Mouse (Mus musculus): ENCODE results near the gene Rfx5. TPM values are rescaled to one million over a fixed set of nuclear protein-coding genes. Genes with fewer than 3 reads are reported as not detected.

Rfx5 gene
- polyA plus RNA-seq, 1 experiment from 2014 or later = 7.5 TPM

DNA sequence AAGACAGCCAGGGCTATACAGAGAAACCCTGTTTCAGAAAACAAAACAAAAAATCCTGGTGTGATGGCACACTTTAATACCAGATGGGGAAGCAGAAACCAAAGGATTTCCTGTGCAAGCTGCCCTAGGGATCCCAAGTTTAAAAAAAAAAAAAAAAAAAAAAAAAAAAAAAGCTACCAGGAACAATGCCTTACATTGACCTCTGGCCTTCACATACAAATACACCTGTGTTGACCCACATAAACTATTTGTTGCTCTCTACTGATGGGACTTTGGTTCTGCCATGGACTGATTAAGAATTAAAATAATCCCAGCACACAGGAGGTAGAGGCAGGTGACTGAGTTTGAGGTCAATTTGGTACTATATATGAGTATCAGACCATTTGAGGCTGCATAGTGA, 49.4 kb downstream of the Rfx5 start:
- Histone ChIP-seq H3K27me3 (ENCODE audit: control insufficient read depth, insufficient read depth, low read depth, low read length) (no peaks in the 10 kb centered on the region), H3K9me3 (replicated peaks; ENCODE audit: control insufficient read depth, low read length, poor library complexity, severe bottlenecking) (no peaks in the 10 kb centered on the region), H3K27ac (ENCODE audit: low read length) (no peak overlapping the region), H3K4me2 (ENCODE audit: low read length) (no peak overlapping the region), H3K4me1 (ENCODE audit: control insufficient read depth, insufficient read depth, low read length) (no peaks in the 10 kb centered on the region), H3K9ac (ENCODE audit: low read depth, low read length) (no peak overlapping the region), H3K36me3 (ENCODE audit: control insufficient read depth, insufficient read depth, low read length) (peaks cover 37% of the 10 kb centered on the region), H3K4me3 (ENCODE audit: low read depth, low read length) (no peak overlapping the region)
- no peak for ATAC-seq

DNA sequence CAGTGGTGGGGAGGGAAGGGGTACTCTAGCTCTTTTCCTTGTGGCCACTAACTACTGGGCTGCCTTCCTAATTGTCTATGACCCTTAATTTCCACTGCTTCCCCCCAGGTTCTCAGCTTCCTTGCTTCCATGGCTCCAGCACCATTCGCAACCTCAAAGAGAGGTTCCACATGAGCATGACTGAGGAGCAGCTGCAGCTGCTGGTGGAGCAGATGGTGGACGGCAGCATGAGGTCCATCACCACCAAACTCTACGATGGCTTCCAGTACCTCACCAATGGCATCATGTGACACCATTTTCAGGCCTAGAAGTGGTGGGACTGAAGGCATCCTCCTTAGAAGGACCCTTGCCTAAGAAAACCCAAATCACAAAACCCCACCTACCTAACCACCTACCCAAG, 51.8 kb downstream of the Rfx5 start:
- no peak overlapping the region for H3K27ac ChIP-seq (ENCODE audit: low read length)
- no peaks in the 10 kb centered on the region for H3K9me3 ChIP-seq (replicated peaks; ENCODE audit: control insufficient read depth, low read length, poor library complexity, severe bottlenecking)
- 88% methylated on average over 3 of the region's 3 CpGs for WGBS
- peaks cover 38% of the 10 kb centered on the region for H3K36me3 ChIP-seq (ENCODE audit: control insufficient read depth, insufficient read depth, low read length)
- ATAC-seq = no peak
- H3K27me3 ChIP-seq (ENCODE audit: control insufficient read depth, insufficient read depth, low read depth, low read length) = no peaks in the 10 kb centered on the region
- no peak overlapping the region for H3K4me3 ChIP-seq (ENCODE audit: low read depth, low read length)
- H3K4me1 ChIP-seq (ENCODE audit: control insufficient read depth, insufficient read depth, low read length) = no peaks in the 10 kb centered on the region
- no peak overlapping the region for H3K4me2 ChIP-seq (ENCODE audit: low read length)
- H3K9ac ChIP-seq (ENCODE audit: low read depth, low read length) = no peak overlapping the region

GRCm38 (mm10) chr3:95007706-95008105, 53.8 kb downstream of the Rfx5 start:
- Histone ChIP-seq H3K27me3 (ENCODE audit: control insufficient read depth, insufficient read depth, low read depth, low read length) (no peaks in the 10 kb centered on the region), H3K27ac (ENCODE audit: low read length) (no peak overlapping the region), H3K9me3 (replicated peaks; ENCODE audit: control insufficient read depth, low read length, poor library complexity, severe bottlenecking) (no peaks in the 10 kb centered on the region), H3K4me3 (ENCODE audit: low read depth, low read length) (no peak overlapping the region), H3K4me2 (ENCODE audit: low read length) (no peak overlapping the region), H3K9ac (ENCODE audit: low read depth, low read length) (no peak overlapping the region), H3K36me3 (ENCODE audit: control insufficient read depth, insufficient read depth, low read length) (peaks cover 52% of the 10 kb centered on the region), H3K4me1 (ENCODE audit: control insufficient read depth, insufficient read depth, low read length) (no peaks in the 10 kb centered on the region)
- WGBS = 91% methylated on average over 9 of the region's 9 CpGs
- ATAC-seq = no peak

DNA sequence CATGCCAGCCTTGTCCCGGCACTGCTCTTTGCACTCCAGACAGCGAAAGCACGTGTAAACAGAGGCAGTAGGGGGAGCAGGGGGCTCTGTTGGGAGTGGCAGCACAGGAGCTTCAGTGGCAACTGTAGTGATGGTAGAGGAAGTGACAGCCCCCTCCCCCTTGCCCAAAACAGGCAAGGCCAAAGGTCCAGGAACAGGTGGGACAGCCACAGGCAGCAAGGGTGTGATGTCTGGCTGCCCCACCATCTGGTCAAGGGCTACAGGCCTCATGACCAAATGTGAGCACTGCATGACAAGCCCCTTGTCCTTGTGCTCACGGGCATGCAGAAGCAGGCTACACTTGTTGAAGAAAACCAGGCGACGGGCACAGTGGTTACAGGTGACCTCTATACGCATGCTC, 56.5 kb downstream of the Rfx5 start:
- Histone ChIP-seq H3K36me3 (ENCODE audit: control insufficient read depth, insufficient read depth, low read length) (peaks cover 43% of the 10 kb centered on the region), H3K4me2 (ENCODE audit: low read length) (no peak overlapping the region), H3K4me1 (ENCODE audit: control insufficient read depth, insufficient read depth, low read length) (peaks cover 14% of the 10 kb centered on the region), H3K9ac (ENCODE audit: low read depth, low read length) (no peak overlapping the region), H3K9me3 (replicated peaks; ENCODE audit: control insufficient read depth, low read length, poor library complexity, severe bottlenecking) (no peaks in the 10 kb centered on the region), H3K27ac (ENCODE audit: low read length) (no peak overlapping the region), H3K4me3 (ENCODE audit: low read depth, low read length) (no peak overlapping the region), H3K27me3 (ENCODE audit: control insufficient read depth, insufficient read depth, low read depth, low read length) (no peaks in the 10 kb centered on the region)
- no peak for ATAC-seq
- 91% methylated on average over 7 of the region's 7 CpGs for WGBS

Small RNA genes within 50 kb of the gene (microRNA-seq; reads per million reads assigned to microRNA genes)
- gene Mir7013 = 0.69 reads per million

Other genes starting within 250 kb of the Rfx5 start
- 14.2 and 16.9 TPM in 2 replicates for gene Cgn, start 167.6 kb upstream of the Rfx5 start, polyA plus RNA-seq (2015; fragmentation: Nextera tagmentation; extraction: Ambion mirVana)
- 21.1 and 23.5 TPM in 2 replicates for gene Pogz, start 116.5 kb upstream of the Rfx5 start, polyA plus RNA-seq (2015; fragmentation: Nextera tagmentation; extraction: Ambion mirVana)
- gene Psmb4, start 67.1 kb upstream of the Rfx5 start, polyA plus RNA-seq (2015; fragmentation: Nextera tagmentation; extraction: Ambion mirVana) = 322 and 353 TPM in 2 replicates
- gene Selenbp1, start 21.0 kb upstream of the Rfx5 start, polyA plus RNA-seq (2015; fragmentation: Nextera tagmentation; extraction: Ambion mirVana) = 10.8 and 12.4 TPM in 2 replicates
- 21.1 and 22.4 TPM in 2 replicates for gene Pi4kb, start 20.7 kb downstream of the Rfx5 start, polyA plus RNA-seq (2015; fragmentation: Nextera tagmentation; extraction: Ambion mirVana)
- 17.6 and 18.7 TPM in 2 replicates for gene Zfp687, start 61.4 kb downstream of the Rfx5 start, polyA plus RNA-seq (2015; fragmentation: Nextera tagmentation; extraction: Ambion mirVana)
- 253 and 254 TPM in 2 replicates for gene Psmd4, start 88.5 kb downstream of the Rfx5 start, polyA plus RNA-seq (2015; fragmentation: Nextera tagmentation; extraction: Ambion mirVana)
- gene Pip5k1a, start 152.9 kb downstream of the Rfx5 start, polyA plus RNA-seq (2015; fragmentation: Nextera tagmentation; extraction: Ambion mirVana) = 15.0 and 17.0 TPM in 2 replicates
- gene Vps72, start 156.9 kb downstream of the Rfx5 start, polyA plus RNA-seq (2015; fragmentation: Nextera tagmentation; extraction: Ambion mirVana) = 170 and 184 TPM in 2 replicates
- gene Tmod4, start 170.4 kb downstream of the Rfx5 start, polyA plus RNA-seq (2015; fragmentation: Nextera tagmentation; extraction: Ambion mirVana) = 1.1 TPM in 2 replicates
- 79.5 and 79.8 TPM in 2 replicates for gene Scnm1, start 179.9 kb downstream of the Rfx5 start, polyA plus RNA-seq (2015; fragmentation: Nextera tagmentation; extraction: Ambion mirVana)
- gene Lysmd1, start 180.0 kb downstream of the Rfx5 start, polyA plus RNA-seq (2015; fragmentation: Nextera tagmentation; extraction: Ambion mirVana) = 53.8 and 57.6 TPM in 2 replicates
- 2.6 and 3.2 TPM in 2 replicates for gene Tnfaip8l2, start 188.3 kb downstream of the Rfx5 start, polyA plus RNA-seq (2015; fragmentation: Nextera tagmentation; extraction: Ambion mirVana)
- gene Sema6c, start 206.4 kb downstream of the Rfx5 start, polyA plus RNA-seq (2015; fragmentation: Nextera tagmentation; extraction: Ambion mirVana) = 18.9 and 20.9 TPM in 2 replicates

Data from midbrain, embryonic 16.5 days (tissue).